Mouse (Mus musculus): ENCODE measurements around the gene 2510009E07Rik.
"Not testable (repeated sequence)": the region's sequence is repeated elsewhere in the genome, so short reads cannot be mapped to it uniquely, and the experiment has no call there.

The 2510009E07Rik gene

DNA sequence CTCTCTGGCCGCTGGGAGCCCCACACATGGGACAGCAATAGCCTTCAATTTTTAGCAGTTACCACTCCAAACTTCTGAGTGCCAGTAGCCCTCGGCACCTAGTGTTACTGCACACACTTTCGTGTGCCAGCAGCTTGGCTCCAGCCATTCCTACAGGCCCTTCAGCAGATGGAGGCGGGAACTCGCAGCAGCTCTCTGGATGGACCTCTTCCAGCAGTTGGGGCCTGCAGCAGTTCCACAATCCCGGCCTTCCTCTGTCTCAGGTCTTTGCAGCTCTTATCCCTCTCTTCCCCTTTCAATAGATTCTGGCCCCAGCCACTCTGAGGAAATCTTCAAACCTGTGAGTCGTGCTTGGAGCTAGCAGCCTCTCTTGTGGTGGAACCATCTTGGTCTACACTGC lies 17.7 kb downstream of the 2510009E07Rik start:
- no peak for DNase-seq (ENCODE audit: low read depth, low spot score)

DNA sequence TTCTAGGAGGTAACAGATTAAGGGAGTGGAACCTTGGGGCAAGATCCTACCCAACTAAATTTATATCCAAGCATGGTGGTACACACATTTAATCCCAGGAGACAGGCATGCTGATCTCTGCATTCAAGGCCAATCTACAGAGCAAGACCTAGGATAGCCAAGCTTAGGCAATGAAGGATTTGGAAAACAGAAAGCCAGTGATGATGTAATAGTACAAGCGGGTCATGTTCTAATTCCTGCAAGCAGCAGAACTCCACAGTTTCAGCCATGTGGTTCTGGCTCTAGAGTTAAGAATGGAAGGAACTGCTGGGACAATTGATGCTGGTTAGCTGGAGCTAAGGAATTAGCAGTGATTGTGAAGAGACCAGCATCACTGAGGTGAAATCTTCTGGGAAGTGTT lies 20.8 kb downstream of the 2510009E07Rik start:
- DNase-seq (ENCODE audit: low read depth, low spot score): not testable (repeated sequence)

DNA sequence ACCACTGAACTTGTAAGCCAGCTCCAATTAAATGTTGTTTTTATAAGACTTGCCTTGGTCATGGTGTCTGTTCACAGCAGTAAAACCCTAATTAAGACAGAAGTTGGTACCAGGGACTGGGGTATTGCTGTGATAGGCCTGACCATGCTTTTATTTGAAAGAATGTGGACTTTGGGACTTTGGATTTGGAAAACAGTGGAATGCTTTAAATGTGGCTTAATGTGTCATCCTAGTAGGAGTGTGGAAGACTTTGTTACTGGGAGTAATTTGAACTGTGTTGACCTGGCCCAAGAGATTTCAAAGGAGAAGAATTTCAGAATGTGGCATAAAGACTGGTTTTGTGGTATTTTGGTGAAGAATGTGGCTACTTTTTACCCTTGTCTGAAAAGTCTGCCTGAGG lies 21.4 kb downstream of the 2510009E07Rik start:
- DNase-seq (ENCODE audit: low read depth, low spot score): not testable (repeated sequence)

DNA sequence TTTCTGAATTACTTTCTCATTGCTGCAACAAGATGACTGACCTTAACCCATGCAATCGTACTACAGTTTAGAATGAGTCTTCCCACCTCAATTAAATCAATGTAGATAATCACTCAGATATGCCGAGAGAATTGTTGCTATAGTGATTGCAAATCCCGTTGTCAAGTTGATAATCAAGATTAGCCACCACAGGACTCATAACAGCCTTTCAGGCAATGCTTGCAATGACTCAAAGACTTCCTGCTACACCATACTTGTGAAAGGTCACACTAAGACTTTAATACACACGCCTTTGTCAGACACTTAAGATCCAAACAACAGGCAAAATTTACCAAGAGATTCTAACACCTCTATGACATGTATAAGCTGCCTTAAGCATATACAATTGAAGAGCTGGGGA lies 22.6 kb downstream of the 2510009E07Rik start:
- DNase-seq (ENCODE audit: low read depth, low spot score): no peak

DNA sequence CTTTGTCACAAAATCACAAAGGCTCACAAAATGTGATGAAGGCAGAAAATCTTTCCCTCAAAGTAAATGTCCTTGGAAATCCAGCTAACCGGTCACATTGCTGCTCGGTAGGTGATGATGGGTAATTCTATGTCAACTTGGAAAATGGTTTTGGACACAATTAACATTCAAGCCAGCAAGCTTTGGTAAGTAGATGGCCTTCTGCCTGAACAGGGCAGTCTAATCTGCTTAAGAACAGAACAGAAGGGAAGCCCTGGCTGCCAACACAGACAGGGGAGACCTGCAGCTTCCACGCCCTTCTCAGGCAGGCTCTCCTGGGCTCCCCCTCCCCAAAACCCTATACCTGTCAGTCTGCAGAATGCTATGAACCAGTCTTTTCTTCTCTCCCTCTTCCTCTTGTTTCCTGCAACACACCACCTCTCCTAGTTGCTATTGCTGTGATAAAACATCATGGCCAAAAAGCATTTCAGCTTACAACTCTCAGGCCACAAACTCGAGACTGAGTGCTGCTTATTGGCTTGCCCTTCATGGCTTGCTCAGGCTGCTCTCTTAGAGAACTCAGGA lies 29.0 kb downstream of the 2510009E07Rik start:
- no peak for DNase-seq (ENCODE audit: low read depth, low spot score)

DNA sequence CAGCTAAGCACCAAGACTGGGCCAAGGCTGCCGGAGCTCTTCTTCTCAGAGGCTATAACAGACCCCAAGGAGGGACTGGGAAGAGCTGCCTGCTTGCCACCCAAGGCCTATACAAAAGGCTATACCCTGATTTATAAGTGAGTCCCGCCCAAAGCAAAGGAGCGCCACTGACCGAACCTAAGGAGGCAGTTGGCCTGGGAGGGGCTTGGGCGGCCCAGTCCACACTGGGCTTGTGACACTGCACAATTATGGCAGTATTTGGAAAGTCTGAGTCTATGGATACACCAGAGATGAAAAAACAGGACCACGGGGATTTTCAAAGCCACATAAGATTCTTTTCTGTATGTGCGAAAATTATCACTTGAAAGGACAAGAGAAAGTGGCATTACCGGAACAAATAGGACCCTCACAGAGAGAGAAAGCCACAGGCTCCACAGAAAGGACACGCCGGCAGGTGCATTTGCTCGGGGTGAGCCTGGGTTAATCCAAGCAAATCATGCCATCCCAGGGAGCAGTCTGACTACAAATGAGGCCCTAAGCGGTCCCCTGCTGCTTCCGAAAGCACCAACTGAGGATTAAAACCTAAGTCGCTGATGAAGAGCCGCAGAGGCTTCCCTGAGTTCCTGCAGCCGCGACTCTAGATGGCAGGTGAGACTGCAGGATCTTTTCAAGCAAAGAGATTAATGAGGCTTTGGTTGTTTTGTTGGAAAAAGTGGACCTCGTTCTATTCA lies 29.7 kb downstream of the 2510009E07Rik start:
- DNase-seq (ENCODE audit: low read depth, low spot score): no peak

DNA sequence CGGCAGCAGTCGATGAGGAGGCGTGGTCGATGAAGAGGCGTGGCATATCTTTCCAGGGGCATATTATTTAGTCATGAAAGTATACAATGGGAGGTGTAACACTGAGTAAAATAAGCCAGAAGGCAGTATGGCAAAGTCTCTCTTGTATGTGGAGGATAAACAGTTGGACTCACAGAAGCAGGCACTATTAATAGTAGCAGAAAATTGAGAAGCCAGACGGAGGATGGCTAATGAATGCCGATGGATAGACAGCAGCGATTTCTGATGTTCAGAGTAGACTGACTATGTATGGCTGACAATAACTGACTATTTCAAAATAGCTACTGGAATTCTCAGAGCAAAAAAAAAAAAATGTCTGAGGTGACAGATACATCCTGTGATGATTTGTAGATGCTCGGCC lies 38.5 kb downstream of the 2510009E07Rik start:
- DNase-seq (ENCODE audit: low read depth, low spot score): peak; percentile 24

DNA sequence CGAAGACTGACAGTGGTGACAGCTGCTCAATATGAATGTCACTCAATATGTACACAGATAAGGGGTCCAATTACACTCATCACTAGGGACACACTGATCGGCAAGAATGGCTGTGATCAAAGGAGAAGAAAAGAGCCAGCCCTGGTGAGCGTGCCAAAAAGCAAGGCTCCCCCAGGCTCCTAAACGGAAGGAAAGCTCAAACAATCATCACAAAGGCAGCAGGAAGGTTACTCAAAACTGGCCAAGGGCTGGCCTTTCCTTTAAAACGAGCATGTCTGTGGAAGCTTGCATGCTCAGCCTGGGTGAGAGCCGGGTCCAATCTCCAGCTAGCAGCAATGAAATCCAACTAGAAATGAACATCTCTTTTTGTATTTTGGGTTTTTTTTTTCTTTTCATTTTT lies 39.2 kb downstream of the 2510009E07Rik start:
- no peak for DNase-seq (ENCODE audit: low read depth, low spot score)

DNA sequence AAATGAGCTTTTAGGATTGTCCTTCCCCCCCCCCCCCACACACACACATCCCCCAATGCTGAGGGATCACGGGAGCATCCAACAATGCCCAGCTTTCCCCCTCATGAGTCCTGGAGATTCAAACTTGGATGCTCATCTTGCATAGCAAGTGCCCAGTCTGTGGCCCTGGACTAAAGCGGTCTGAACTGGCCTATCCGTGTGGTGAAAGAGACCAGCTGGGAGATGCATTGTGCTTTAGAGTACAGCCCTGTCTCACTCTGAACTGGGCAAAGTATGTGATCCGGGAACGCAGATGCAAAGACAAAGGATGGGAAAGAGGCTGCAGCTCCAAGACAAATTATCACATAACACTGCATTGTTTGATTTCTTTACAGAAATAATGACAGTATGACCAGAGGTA lies 40.1 kb downstream of the 2510009E07Rik start:
- no peak for DNase-seq (ENCODE audit: low read depth, low spot score)

DNA sequence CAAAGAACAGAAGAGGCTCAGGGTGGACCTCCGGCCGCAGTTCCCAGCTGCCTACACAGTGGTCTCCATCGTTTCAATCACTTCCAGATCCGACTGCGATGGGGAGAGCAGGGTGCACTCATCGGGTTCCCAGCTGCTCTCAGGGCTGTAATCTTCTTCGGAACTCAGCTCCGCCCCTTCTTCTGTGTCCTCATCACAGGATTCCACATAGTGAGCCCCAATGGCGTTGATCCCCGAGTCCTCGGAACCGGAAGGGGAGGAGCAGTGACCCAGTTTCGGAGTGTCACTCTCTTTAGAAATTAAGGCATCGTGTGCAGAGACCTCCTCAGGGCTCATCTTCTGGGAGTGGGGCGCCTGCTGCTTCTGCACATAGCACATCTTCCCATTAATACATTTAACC lies 41.3 kb downstream of the 2510009E07Rik start:
- no peak for DNase-seq (ENCODE audit: low read depth, low spot score)

DNA sequence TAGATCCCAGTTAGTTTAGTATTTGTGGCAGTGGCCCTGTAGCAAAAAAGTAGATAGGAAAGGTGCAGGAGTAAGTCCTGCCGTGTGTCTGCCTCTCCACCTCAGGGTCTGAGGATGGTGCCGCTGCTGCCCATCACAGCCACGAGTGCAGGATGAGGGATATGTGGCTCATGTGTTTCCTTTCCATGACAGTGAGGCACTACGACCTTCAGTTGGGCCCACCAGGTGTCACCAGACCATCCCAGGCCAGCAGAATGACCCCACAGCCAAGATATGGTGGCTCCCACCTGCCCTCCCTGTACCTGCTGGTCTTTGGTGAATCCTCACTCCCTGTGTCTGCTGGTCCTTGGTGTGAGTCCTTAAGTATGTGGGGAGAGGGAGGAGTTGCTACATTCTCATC lies 43.3 kb downstream of the 2510009E07Rik start:
- no peak for DNase-seq (ENCODE audit: low read depth, low spot score)

DNA sequence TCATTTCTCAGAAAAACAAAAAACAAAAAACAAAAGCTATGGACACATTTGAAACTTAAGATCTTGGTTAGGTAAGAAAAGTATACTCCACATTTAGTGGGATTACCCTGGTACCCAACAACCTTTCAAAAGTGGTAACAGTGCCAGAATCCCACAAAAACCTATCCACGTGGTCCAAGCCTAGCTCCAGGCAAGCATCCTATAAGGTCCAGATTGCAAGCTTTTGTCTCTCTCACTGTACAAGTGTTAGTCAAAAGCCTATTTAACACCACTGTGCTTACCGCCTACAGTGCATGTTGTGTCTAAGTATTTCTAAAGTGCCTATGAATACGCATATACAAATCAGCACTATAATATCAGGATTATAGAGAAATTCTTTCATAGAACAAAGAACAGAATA lies 44.2 kb downstream of the 2510009E07Rik start:
- no peak for DNase-seq (ENCODE audit: low read depth, low spot score)

DNA sequence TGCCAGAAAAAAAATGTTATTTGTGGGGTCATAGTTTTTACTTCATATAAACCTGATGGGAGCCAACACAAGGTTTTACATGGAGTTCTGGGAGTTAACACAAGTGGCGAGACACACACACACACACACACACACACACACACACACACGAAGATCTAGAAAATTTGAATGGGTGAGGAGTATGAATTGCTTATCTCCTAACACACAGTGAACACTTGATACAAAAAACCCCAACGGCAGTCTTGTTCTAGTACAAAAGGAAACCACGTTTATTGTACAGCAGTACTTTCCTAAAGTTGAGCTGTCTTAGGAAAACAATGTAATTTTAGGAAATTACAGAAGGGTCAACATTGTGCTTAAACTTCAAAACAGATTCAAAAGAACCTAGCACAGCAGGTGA lies 45.7 kb downstream of the 2510009E07Rik start:
- DNase-seq (ENCODE audit: low read depth, low spot score): no peak

DNA sequence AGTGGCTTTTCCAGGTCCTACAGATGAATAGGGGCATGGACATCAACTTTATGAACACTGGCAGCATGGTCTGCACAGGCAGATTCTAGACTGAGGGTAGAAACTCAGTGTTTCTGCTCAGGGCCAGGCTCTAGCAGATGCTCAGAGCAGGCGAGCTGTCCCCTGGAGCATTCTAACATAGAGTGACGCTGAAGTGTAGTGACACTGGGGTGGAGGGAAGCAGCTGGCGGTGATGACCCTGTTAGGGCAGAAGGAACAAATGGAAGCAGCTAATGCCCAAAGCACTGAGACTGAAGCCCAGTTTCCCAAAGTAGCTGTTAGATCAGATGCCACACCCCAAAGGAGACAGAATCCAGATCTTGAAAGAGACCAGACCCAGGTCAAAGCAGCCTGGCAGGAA lies 48.0 kb downstream of the 2510009E07Rik start:
- no peak for DNase-seq (ENCODE audit: low read depth, low spot score)

DNA sequence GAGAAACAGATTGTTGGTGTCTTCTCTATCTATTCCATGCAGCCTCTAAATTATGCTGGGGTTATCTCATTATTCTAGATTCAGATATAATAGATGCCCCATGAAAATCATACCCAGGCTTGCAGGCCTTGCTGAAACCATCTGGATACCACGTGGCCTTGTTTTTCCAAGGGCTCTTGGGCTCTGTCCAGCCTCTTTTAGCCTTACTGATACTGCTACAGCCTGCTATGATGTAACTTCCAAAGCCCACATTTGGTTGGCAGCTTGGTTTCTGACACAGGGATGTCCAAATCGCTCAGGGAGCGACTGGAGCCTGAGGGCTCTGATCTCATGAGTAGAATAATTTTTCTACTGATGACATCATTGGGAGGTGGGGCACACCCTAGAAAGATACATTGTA lies 48.5 kb downstream of the 2510009E07Rik start:
- no peak for DNase-seq (ENCODE audit: low read depth, low spot score)

DNA sequence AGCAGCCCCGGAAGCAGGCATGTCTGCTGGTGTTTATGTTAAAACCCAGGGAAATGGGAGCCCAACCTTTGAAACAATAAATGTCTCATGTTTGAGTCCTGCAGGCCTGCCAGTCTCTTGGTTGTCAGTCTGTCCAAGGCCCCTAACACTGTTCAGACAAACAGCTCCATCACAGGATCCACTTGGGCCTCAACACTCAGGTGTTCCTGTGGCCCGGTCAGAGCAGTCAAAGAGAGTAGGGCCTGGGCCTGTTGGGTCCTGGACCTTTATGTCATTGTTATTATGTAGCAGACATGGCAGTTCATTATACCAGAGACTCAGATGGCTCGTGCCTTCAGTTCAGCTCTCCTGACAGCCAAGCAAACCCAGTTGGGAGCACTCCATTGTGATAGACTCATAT lies 49.9 kb downstream of the 2510009E07Rik start:
- no peak for DNase-seq (ENCODE audit: low read depth, low spot score)

DNA sequence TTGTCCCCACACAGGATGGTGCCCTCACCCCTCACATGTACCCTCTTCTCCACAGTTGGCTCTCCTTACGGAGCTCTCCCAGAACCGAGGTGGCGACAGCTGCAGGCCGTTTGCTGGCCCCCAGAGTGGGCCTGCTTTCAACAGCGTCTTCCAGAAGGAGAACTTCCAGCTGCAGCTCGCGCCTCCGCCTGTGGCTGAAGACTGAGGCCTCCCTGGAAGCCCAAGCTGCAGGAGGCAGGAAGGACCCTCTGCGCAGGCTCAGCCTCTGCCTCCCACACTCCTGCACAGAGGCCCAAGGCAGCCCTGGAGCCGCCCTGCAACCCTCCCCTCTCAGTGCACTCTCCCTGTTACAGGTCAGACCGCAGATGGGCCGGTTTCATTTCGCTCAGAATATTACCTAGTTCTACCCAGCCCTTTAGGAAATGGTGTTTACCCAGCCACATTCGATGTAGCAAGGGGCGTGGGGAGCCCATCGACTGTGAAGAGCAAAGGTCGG lies 50.4 kb downstream of the 2510009E07Rik start:
- DNase-seq (ENCODE audit: low read depth, low spot score): no peak

DNA sequence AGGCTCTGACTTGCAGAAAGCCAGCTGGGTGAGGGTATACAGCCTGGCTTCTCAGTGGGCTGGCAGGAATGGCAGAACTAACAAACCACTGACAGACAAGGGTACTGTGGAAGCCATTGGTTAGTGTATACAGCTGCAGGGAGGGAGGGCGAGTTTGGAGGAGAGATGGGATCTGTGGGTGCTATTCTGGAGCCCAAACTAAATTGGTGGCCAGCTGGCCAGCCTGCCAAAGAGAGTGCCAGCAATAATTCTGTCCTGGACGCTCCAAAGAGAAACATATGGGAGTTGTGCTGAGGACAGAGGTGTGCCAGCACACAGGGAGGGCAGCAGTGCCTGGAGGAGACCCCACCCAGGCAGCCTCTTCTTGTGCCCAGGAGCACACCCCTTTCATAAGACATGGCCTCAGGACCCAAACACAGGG lies 50.8 kb downstream of the 2510009E07Rik start:
- no peak for DNase-seq (ENCODE audit: low read depth, low spot score)

DNA sequence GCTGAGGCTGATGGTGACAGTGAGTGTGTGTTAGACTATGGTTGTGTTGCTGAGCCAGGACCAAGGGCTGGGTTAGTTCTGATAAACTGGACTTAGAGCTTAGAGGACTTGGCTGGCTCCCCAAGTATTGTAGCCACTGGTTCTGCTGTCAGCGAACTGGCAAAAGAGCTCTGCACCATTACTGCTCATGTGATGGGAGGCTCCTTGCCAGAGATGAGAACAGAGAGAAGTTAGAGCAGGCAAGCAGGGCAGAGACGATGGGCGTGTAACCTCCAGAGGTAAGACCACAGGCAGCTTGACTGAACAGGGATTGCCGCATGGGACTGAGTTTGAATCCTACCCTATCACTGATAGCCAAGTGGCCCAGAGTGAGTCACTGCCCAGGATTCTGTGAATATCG lies 51.6 kb downstream of the 2510009E07Rik start:
- DNase-seq (ENCODE audit: low read depth, low spot score): no peak

DNA sequence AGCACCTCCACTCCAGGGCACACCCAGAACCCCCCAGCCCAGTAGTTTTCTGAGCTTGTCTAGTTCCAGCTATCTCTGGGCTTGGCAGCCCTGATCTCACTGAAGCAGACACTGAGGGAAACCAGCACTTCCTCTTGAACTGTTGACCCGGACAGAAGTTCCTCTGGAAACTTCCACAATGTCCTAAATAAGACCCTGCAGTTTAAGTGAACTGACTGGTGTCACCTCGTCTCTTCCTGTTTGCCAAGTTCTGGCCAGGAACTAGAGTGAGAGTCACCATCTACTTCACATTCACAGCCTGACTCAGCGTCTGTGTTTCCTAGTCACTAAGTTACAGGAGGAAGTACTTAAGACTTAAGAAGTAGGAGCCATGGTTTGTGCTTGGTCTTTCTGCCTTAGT lies 52.5 kb downstream of the 2510009E07Rik start:
- DNase-seq (ENCODE audit: low read depth, low spot score): no peak

DNA sequence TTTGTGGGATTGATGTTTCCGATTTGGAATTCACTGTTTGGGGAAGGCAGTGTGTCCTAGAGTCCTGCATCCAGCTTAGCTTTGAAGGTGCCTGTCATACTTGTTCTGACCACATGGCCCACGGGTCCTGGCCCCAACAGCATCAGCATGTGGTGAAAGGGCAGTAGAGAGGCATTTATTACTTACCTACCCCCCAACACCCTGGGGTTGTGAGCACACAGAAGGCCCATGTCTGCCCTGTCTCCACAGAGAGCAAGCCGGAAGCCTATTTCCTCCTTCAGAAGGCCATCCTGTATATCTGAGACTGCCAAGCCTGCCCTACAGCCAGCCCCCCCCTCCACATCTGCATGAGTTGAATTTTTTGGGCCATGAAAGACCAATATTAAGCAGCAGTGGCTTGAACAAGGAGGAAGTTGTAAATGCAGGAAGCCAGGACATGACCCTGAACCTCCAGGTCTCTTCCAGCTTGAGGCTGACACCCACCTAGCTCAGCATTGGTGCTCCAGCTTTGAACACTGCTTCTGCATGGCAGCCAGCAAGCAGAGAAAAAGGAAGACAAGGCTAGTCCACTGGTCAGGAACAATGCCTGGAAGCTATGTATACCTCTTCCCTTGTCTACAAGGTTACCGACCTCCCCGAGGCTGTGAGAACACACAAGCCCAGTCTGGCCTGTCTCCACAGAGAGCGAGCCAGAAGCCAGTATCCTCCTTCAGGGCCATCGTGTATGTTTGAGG lies 53.5 kb downstream of the 2510009E07Rik start:
- no peak for DNase-seq (ENCODE audit: low read depth, low spot score)

DNA sequence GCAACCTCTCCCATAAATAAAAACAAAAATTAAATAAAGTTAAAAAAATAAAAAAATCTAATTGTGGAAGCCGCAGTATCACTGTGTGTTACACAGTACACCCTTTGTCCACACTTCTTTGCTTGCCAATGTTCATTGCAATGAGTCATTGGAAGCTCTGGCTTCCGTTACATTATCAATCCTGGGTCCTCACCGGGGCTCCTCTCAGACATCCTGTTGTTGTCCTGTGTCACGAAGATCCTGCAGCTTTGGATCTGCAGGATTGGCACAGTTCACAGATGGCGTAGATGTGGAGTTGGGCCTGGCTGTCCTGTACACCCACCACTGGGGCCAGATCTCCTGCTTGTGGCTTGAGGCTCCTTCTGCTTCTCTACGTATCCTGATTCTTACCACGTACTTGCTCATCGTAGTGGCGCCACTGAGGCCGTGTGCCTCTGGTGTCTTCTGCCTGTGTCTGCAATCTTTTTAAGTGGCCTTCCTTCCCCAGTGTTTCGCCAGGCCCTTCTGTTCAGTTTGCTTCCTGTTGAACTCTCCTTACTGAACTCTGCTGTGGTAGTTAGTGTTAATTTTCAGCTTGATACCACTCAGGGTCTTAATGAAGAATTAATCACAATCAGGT lies 57.2 kb downstream of the 2510009E07Rik start:
- no peak for DNase-seq (ENCODE audit: low read depth, low spot score)
